Mouse (Mus musculus) liver, embryonic 14.5 days (tissue): Measurements from ENCODE around the gene Medag.

ENCODE experiments used
- CTCF ChIP-seq: IDR thresholded peaks from 2 replicates; pipeline ENCODE4 v1.5.1; 2016; ENCODE audit warnings: antibody characterized with exemption, low read depth, control low read depth
- EP300 ChIP-seq: IDR thresholded peaks from 2 replicates; pipeline ENCODE4 v1.6.1; 2016; ENCODE audit warnings: antibody characterized with exemption, low read depth

GRCm38 (mm10) chr5:149411509-149412193 is at the start of gene Medag:
- TF ChIP-seq EP300, result no peak
- no peak for TF ChIP-seq CTCF
